Comparison of ENCODE assay signal across 23 mouse cellular contexts in genomic region chr11:100914415-100914814, GRCm38 (mm10).
"Had no signal": no experiment of that assay in that cellular context is flagged by ENCODE, and none has a peak within 500 bp of the region (broad histone marks: within the 10 kb centered on the region; RNA-seq: fewer than 3 reads in every experiment).

No protein-coding gene starts in this region.

- H3K4me2 ChIP-seq: kidney, embryonic 15.5 days; limb, embryonic 12.5 days; limb, embryonic 15.5 days; liver, embryonic 11.5 days; lung, embryonic 14.5 days; midbrain, embryonic 12.5 days; neural tube, embryonic 12.5 days; neural tube, embryonic 15.5 days had no signal

- H3K4me1 ChIP-seq: limb, embryonic 12.5 days; midbrain, embryonic 12.5 days; neural tube, embryonic 12.5 days; neural tube, embryonic 15.5 days had no signal

- DNase-seq: kidney, adult 11 months; kidney, adult 8-10 months; kidney, postnatal 10 days; kidney, postnatal 36 days; left cerebral cortex, postnatal 4 days; liver, postnatal 0 days; lung, embryonic 14.5 days; right cerebral cortex, adult 18-20 months; right cerebral cortex, postnatal 14 days; thymus, adult 18-20 months; thymus, postnatal 36 days had no signal

- H3K9me3 ChIP-seq: kidney, embryonic 15.5 days; limb, embryonic 15.5 days; midbrain, embryonic 12.5 days; neural tube, embryonic 12.5 days; neural tube, embryonic 15.5 days had no signal

- H3K27me3 ChIP-seq: kidney, embryonic 15.5 days; limb, embryonic 12.5 days; limb, embryonic 15.5 days; megakaryocyte, embryonic 14.5 days; midbrain, embryonic 12.5 days; neural tube, embryonic 12.5 days; neural tube, embryonic 15.5 days had no signal

- H3K27ac ChIP-seq: kidney, embryonic 15.5 days; limb, embryonic 12.5 days; limb, embryonic 15.5 days; liver, embryonic 14.5 days; macrophage; midbrain, embryonic 12.5 days; neural tube, embryonic 12.5 days; neural tube, embryonic 15.5 days had no signal

- H3K36me3 ChIP-seq: midbrain, embryonic 12.5 days had no signal

- H3K4me3 ChIP-seq: kidney, embryonic 15.5 days; limb, embryonic 12.5 days; limb, embryonic 15.5 days; megakaryocyte, embryonic 14.5 days; midbrain, embryonic 12.5 days; neural tube, embryonic 12.5 days; neural tube, embryonic 15.5 days had no signal

- ATAC-seq: liver, postnatal 0 days; lung, postnatal 0 days; midbrain, embryonic 16.5 days had no signal

- H3K9ac ChIP-seq: kidney, embryonic 15.5 days; limb, embryonic 12.5 days; limb, embryonic 15.5 days; liver, embryonic 14.5 days; liver, postnatal 0 days; lung, embryonic 14.5 days; midbrain, embryonic 12.5 days; neural tube, embryonic 12.5 days; neural tube, embryonic 15.5 days had no signal
